Mouse (Mus musculus): Measurements from ENCODE around the gene Tcte3. TPM values are rescaled to one million over a fixed set of nuclear protein-coding genes. Genes with fewer than 3 reads are reported as not detected.
"Not testable (repeated sequence)": the region's sequence is repeated elsewhere in the genome, so short reads cannot be mapped to it uniquely, and the experiment has no call there.

Gene Tcte3
- polyA plus RNA-seq, 1 experiment from 2014 or later, result 1.2 TPM

DNA sequence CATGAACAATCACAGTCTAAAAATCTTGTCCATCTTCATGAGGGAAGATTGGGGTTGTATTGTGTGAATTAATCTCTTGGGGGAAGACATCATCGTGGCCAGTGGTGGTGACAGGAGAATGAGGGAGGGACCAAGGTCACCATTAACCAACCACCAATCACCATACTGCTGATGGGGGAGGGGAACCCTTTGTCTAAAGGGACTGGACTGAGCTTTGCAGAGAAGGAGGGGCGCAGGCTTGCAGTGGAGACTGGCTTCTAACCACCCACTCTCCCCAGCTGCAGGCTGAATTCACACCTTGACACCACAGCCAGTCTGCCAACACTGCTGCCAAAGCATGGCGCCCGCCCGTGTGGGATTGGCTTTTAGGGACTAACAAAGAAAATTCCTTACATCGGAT is 24.8 kb upstream of the Tcte3 start:
- WGBS, result 55% methylated on average over 6 of the region's 6 CpGs
- Histone ChIP-seq H3K9me3 (no peaks in the 10 kb centered on the region), H3K27me3 (no peaks in the 10 kb centered on the region), H3K4me2 (peak overlapping the region; percentile 25; the same call in 1 of the 2 replicates), H3K9ac (no peak overlapping the region), H3K4me3 (no peak overlapping the region), H3K4me1 (peaks cover 18% of the 10 kb centered on the region), H3K27ac (no peak overlapping the region), H3K36me3 (peaks cover 10% of the 10 kb centered on the region; the same call in 1 of the 2 replicates)
- ATAC-seq (ENCODE audit: borderline replicate concordance, extremely low read depth, low FRiP score, low TSS enrichment), result 0 out of 2 replicates have a peak, but pooled peaks have one; percentile 52

DNA sequence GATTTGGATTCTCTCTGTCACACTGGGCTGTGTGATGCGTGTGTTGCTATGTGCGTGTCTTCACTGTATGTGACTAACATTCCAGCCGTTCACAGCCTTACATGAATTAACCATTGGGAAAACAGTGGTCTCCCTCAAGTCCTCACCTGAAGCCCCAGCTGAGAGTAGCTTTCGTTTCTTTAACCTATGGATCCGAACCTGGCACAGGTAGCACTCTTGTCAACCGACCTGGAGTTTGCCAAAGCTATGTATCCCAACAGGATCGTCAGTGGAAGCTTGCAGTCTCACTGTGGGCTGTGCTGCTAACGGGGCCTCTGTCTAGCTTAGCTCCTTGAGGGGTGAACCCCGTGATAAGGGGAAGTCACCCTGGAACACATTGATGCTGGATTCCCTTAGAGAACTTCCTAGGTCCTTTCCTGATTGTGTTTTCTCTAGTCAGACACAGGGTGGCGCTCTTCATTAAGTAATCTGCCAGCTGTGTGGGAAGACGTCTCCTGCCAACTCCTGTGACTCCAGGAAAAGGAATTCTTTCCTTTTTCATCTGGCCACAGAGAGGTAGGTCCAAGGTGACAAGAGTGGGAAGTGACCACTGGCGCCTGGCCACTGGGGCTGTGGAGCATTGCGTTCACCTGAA is 24.2 kb upstream of the Tcte3 start:
- ATAC-seq (ENCODE audit: borderline replicate concordance, extremely low read depth, low FRiP score, low TSS enrichment), result peak; percentile 39; the same call in 1 of the 2 replicates

DNA sequence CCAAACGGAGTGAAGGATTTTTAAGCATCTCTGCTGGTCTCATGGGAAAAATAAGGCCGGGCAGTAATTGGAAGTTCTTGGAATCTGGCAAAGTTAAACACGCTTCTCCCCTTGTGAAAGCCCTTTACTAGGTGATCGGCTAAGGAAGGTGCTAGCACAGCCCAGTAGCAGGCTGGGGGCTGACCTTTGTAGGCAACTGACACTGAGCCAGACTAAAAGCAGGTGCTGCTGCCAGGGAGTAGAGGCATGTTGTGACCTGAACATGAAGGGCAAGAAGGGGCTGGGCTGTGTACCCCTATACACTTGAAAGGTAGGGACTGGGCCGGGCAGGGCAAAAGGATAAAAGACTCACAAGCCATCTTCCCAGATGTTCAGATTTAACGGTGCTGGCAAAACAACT is 19.1 kb upstream of the Tcte3 start:
- 85% methylated on average over 6 of the region's 6 CpGs for WGBS
- Histone ChIP-seq H3K9me3 (no peaks in the 10 kb centered on the region), H3K4me1 (0 out of 2 replicates have a peak, but pooled peaks cover 8% of the 10 kb centered on the region), H3K4me3 (no peak overlapping the region), H3K36me3 (peaks cover 13% of the 10 kb centered on the region; the same call in 1 of the 2 replicates), H3K27me3 (no peaks in the 10 kb centered on the region), H3K9ac (no peak overlapping the region), H3K4me2 (no peak overlapping the region), H3K27ac (no peak overlapping the region)
- no peak for ATAC-seq (ENCODE audit: borderline replicate concordance, extremely low read depth, low FRiP score, low TSS enrichment)

More for the DNA sequence above, 24.2 kb upstream of the Tcte3 start:
- Histone ChIP-seq H3K9ac (no peak overlapping the region), H3K36me3 (peaks cover 10% of the 10 kb centered on the region; the same call in 1 of the 2 replicates), H3K27ac (no peak overlapping the region), H3K9me3 (no peaks in the 10 kb centered on the region), H3K4me1 (peaks cover 18% of the 10 kb centered on the region), H3K4me2 (peak overlapping the region; percentile 25; the same call in 1 of the 2 replicates), H3K4me3 (no peak overlapping the region), H3K27me3 (no peaks in the 10 kb centered on the region)
- WGBS, result 40% methylated on average over 13 of the region's 13 CpGs

DNA sequence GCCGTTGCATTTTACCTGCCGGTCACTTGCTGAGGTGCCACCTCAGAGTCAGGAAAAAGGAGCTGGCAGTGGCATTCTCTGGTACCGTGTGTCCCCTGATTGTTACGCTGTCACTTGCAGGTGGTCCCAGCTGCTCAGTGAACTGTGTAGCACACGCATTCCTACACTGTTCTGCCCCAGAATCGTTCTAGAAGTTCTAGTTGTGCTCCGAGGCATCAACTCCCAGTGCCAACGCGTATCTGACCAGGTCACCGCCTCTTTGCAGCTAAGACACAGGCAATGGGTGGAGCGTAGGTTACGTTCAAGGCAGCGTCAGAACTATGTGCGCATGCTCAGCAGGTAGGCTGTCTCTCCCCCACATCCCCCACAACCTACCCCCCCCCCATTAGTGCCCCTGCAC is 18.4 kb upstream of the Tcte3 start:
- Histone ChIP-seq H3K36me3 (peaks cover 13% of the 10 kb centered on the region; the same call in 1 of the 2 replicates), H3K9ac (no peak overlapping the region), H3K27me3 (no peaks in the 10 kb centered on the region), H3K4me2 (no peak overlapping the region), H3K27ac (no peak overlapping the region), H3K9me3 (no peaks in the 10 kb centered on the region), H3K4me1 (0 out of 2 replicates have a peak, but pooled peaks cover 8% of the 10 kb centered on the region), H3K4me3 (no peak overlapping the region)
- WGBS, result 93% methylated on average over 14 of the region's 14 CpGs
- no peak for ATAC-seq (ENCODE audit: borderline replicate concordance, extremely low read depth, low FRiP score, low TSS enrichment)

- Histone ChIP-seq H3K36me3 (peaks cover 13% of the 10 kb centered on the region; the same call in 1 of the 2 replicates), H3K4me1 (0 out of 2 replicates have a peak, but pooled peaks cover 8% of the 10 kb centered on the region), H3K4me2 (no peak overlapping the region), H3K27me3 (no peaks in the 10 kb centered on the region), H3K9me3 (no peaks in the 10 kb centered on the region), H3K27ac (no peak overlapping the region), H3K9ac (no peak overlapping the region), H3K4me3 (no peak overlapping the region)
- 41% methylated on average over 5 of the region's 5 CpGs for WGBS
- ATAC-seq (ENCODE audit: borderline replicate concordance, extremely low read depth, low FRiP score, low TSS enrichment), result peak; percentile 82
Measured at GRCm38 (mm10) chr17:15058161-15058591, 16.9 kb upstream of the Tcte3 start.

DNA sequence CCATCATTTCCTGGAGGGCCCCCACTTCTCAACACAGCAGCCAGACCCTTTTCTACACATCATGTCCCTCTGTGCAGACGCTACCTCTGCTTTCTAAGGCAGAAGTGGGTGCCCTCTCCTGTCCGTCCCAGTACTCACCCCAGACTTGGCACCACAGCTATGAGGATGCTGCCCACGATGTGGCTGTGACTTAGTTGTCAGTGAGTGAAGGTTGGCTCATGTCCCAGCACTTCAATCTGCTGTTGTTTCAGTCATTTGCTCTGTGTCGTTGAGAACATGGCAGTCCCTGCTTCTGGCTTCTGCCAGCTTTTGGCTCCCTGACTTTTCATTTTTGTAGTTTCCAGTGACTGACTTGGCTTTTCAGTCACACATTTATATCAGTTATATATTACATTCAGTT is 14.6 kb upstream of the Tcte3 start:
- Histone ChIP-seq H3K9me3 (no peaks in the 10 kb centered on the region), H3K4me1 (0 out of 2 replicates have a peak, but pooled peaks cover 8% of the 10 kb centered on the region), H3K27me3 (no peaks in the 10 kb centered on the region), H3K27ac (no peak overlapping the region), H3K9ac (no peak overlapping the region), H3K4me3 (no peak overlapping the region), H3K4me2 (no peak overlapping the region), H3K36me3 (0 out of 2 replicates have a peak, but pooled peaks cover 3% of the 10 kb centered on the region)
- WGBS, result 65% methylated on average over 4 of the region's 4 CpGs
- no peak for ATAC-seq (ENCODE audit: borderline replicate concordance, extremely low read depth, low FRiP score, low TSS enrichment)

DNA sequence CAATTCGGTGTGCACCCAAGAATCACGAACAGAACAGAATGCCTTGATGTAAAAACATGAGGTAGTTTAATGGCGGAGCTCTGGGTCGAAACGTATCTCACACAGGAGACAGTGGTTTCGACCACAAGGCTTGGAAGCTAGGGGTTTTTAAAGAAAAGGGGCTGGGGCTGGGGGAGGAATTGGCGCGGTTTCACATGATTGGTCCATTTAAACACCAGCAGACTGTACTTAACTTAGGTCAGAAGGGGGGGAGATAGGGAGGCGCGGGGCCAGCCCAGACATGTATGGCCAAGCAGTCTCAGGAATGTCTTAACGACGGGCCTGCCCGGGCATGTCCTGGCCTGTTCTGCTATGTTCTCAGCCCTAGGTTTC is 12.5 kb upstream of the Tcte3 start:
- not testable (repeated sequence) for H3K9me3 ChIP-seq; H3K4me2 ChIP-seq; H3K27ac ChIP-seq; H3K27me3 ChIP-seq; H3K9ac ChIP-seq; ATAC-seq (ENCODE audit: borderline replicate concordance, extremely low read depth, low FRiP score, low TSS enrichment); H3K4me1 ChIP-seq; H3K36me3 ChIP-seq; H3K4me3 ChIP-seq
- WGBS, result 90% methylated on average over 13 of the region's 13 CpGs

- not testable (repeated sequence) for H3K27me3 ChIP-seq; H3K4me2 ChIP-seq; H3K4me3 ChIP-seq; H3K9me3 ChIP-seq; H3K4me1 ChIP-seq; ATAC-seq (ENCODE audit: borderline replicate concordance, extremely low read depth, low FRiP score, low TSS enrichment); H3K27ac ChIP-seq; H3K36me3 ChIP-seq; H3K9ac ChIP-seq
- 95% methylated on average over 6 of the region's 8 CpGs for WGBS
Measured at GRCm38 (mm10) chr17:15053183-15053828, 12.0 kb upstream of the Tcte3 start.

GRCm38 (mm10) chr17:15052766-15053165 is 11.5 kb upstream of the Tcte3 start:
- ATAC-seq (ENCODE audit: borderline replicate concordance, extremely low read depth, low FRiP score, low TSS enrichment); H3K27me3 ChIP-seq; H3K4me3 ChIP-seq; H3K36me3 ChIP-seq; H3K9ac ChIP-seq; H3K27ac ChIP-seq; H3K4me1 ChIP-seq; H3K9me3 ChIP-seq; H3K4me2 ChIP-seq: not testable (repeated sequence)
- 68% methylated on average over 1 of the region's 1 CpGs for WGBS

DNA sequence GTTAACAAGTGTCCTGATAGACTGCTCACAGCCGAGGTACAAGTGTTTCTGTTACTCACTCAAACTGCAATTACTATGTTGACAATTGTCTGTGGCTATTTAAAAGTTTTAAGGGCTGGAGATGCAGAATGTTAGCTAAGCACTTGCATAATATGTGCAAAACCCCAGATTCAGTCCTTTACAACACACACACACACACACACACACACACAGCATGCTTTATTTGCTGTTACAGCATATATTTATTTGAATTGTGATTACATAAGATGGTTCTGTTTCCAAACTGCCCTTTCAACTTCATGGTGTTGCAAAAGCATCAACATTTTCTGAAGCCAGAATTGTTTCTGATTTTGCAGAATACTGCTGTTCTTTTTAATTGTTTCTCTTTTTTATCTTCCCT is 9.1 kb upstream of the Tcte3 start:
- H3K9ac ChIP-seq; H3K36me3 ChIP-seq; H3K4me1 ChIP-seq; H3K9me3 ChIP-seq; H3K4me2 ChIP-seq; H3K4me3 ChIP-seq; H3K27ac ChIP-seq; H3K27me3 ChIP-seq; ATAC-seq (ENCODE audit: borderline replicate concordance, extremely low read depth, low FRiP score, low TSS enrichment): not testable (repeated sequence)
- WGBS, result no CpG with 5 or more reads among the region's 1 CpGs

- not testable (repeated sequence) for H3K36me3 ChIP-seq; ATAC-seq (ENCODE audit: borderline replicate concordance, extremely low read depth, low FRiP score, low TSS enrichment); H3K9me3 ChIP-seq; H3K27ac ChIP-seq; H3K27me3 ChIP-seq; H3K9ac ChIP-seq; H3K4me1 ChIP-seq; H3K4me2 ChIP-seq; H3K4me3 ChIP-seq
- WGBS, result no CpG with 5 or more reads among the region's 3 CpGs
Measured at GRCm38 (mm10) chr17:15040455-15040854, 833 bp downstream of the Tcte3 start.

- not testable (repeated sequence) for H3K27me3 ChIP-seq; H3K9ac ChIP-seq; ATAC-seq (ENCODE audit: borderline replicate concordance, extremely low read depth, low FRiP score, low TSS enrichment); H3K4me2 ChIP-seq; H3K4me3 ChIP-seq; H3K36me3 ChIP-seq; H3K4me1 ChIP-seq; H3K27ac ChIP-seq; H3K9me3 ChIP-seq
- no CpG with 5 or more reads among the region's 4 CpGs for WGBS
Measured at GRCm38 (mm10) chr17:15031414-15031813, 9.9 kb downstream of the Tcte3 start.

Measured in lung, embryonic 15.5 days (tissue).